Mouse (Mus musculus) adrenal gland, adult 10 weeks (tissue): ENCODE results near the gene Olfr1291-ps1. TPM values are rescaled to one million over a fixed set of nuclear protein-coding genes. Genes with fewer than 3 reads are reported as not detected.

Source experiments
- polyA plus RNA-seq: library from polyadenylated mRNA; stranded (reverse); fragments of 350-450 nt; fragmentation: Illumina TruSeq; extraction: RNeasy Lipid Tissue Mini Kit (QIAGEN cat#74804); gene quantifications from one replicate; pipeline ENCODE4 v1.2.3, GENCODE M21; 2014; ENCODE audit warnings: low read depth, low replicate concordance

The Olfr1291-ps1 gene
- not detected for polyA plus RNA-seq

DNA sequence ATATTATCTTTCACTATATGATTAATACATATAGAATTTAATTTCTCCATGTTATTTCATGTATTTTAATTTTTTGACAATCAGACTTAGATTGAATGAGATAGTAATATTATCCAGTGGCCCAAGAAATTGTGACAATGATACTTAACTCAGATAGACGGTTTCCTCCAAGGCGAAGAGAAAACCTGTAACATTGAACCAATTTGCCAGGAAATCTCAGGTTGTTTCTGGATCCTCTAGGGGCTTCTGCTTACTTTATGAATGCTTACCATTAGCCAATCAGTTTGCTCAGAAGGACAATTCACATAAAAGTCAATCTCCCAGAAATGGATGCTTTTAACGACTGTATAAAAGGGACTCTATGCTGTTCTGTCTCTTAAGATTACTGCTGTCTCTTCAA, at the start of gene Olfr1291-ps1:
Gene Olfr1291-ps1, plus strand, starts transcription at position 301 of the 400 bp plus-strand sequence.

DNA sequence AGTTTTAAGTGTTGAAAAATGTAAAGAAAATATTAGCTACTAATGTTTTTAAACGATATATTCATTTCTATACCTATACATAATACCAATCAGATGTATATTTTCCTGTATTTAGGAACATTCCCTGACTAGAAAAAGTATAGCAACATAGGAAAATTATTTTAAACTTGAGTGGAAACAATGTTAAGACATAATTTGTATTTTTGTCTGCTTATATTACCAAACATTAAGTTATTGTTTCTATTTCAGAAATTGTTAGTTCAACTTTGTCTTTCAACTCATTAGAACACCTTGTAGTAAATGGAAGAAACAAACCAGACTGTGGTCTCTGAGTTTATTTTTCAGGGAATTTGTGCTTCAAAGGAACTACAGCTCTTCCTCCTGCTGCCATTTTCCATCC, 48.1 kb upstream of the Olfr1291-ps1 start, which contains the start of gene Olfr1287:
Gene Olfr1287, plus strand, starts transcription at position 301 of the 400 bp plus-strand sequence.

DNA sequence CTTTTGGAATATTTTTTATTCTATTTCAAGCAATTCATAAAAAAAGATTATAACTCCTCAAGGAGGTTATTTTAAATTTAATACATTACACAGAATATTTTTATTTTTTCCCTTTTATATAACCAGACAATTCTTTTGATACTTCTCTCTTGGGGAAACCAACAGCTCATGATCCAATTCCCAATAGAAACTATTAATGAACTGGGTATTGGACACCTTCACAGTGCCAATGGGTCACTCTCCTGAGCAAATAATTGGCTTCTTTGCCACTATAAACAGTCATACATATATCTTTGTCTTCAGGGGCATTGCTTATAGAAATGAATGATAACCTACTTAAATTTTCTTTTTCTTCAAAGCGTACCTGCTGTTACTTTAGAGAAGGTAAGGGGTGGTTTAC, 23.2 kb upstream of the Olfr1291-ps1 start, which contains the start of gene Olfr1288:
Gene Olfr1288, plus strand, starts transcription at position 301 of the 400 bp plus-strand sequence.

DNA sequence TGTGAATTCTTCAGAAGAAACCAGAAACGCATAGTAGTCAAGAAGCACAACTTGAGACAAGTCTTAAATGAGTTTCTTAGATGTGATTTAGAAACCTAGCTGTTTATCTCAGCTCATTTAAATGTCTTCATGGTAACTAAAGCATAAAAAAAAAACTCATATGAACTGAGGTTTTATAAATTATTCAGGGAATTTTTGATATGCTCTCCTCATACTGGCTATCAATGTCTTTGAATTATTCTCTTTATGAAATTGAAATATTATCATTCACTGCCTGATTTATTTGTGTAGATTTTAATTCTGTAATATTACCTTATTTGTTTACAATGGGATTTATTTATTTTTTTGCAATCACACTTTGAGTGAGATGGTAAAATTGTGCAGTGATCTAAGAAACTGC, 16.5 kb upstream of the Olfr1291-ps1 start, which contains the start of gene Olfr1289:
Gene Olfr1289, plus strand, starts transcription at position 301 of the 400 bp plus-strand sequence.

DNA sequence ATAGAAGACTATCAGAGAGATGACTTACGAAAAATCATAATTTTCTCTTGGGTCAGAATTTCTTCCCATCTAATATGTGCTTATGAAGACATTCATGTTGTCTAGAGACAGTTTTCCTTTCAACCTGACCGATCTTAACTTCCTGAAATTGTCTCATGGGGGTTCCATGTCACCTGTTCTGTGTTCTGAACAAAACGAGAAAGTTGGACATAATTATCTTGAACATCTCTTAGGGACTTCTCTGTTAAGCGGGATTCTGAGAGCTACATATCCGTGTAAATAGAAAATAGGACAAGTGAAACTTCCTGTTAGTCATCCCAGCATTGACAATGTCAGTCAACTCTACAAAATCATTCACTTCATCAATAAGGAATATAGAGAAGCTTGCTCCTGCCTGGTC, 3.3 kb upstream of the Olfr1291-ps1 start, which contains the start of gene Olfr1290:
Gene Olfr1290, minus strand, starts transcription at position 101 of the 400 bp plus-strand sequence.

DNA sequence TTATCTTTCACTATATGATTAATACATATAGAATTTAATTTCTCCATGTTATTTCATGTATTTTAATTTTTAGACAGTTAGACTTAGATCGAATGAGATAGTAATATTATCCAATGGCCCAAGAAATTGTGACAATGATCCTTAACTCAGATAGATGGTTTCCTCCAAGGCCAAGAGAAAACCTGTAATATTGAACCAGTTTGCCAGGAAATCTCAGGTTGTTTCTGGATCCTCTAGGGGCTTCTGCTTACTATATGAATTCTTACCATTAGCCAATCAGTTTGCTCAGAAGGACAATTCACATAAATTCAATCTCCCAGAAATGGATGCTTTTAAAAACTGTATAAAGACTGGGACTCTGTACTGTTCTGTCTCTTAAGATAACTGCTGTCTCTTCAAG, 27.9 kb downstream of the Olfr1291-ps1 start, which contains the start of gene Olfr1293-ps:
Gene Olfr1293-ps, plus strand, starts transcription at position 301 of the 400 bp plus-strand sequence.

DNA sequence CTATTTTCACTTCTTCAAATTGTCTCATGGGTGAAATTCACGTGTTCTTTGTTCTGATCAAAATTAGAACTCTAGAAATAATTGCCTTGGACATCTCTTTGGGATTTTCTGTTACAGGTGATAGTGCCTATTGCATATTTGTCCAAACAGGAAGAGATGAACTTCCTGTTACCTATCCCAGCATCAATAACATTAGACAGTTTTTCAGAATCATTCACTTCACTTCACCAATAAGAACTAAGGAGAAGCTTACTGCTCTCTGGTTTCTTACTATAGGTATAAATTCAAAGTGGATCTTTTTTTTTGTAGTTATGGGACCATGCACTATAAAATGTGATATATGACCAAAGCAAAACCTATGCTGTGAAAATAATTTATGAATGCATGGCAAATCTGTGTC, 43.2 kb downstream of the Olfr1291-ps1 start, which contains the start of gene Olfr1294:
Gene Olfr1294, minus strand, starts transcription at position 101 of the 400 bp plus-strand sequence.

Other genes starting within 250 kb of the Olfr1291-ps1 start
- not detected for gene Olfr1276, start 242.7 kb upstream of the Olfr1291-ps1 start, polyA plus RNA-seq
- not detected for gene Olfr1277, start 223.1 kb upstream of the Olfr1291-ps1 start, polyA plus RNA-seq
- gene Olfr1278, start 207.0 kb upstream of the Olfr1291-ps1 start, polyA plus RNA-seq: not detected
- gene Olfr1279, start 196.5 kb upstream of the Olfr1291-ps1 start, polyA plus RNA-seq: not detected
- not detected for gene Olfr1280, start 183.2 kb upstream of the Olfr1291-ps1 start, polyA plus RNA-seq
- gene Olfr1281, start 170.7 kb upstream of the Olfr1291-ps1 start, polyA plus RNA-seq: not detected
- not detected for gene Olfr1282, start 161.1 kb upstream of the Olfr1291-ps1 start, polyA plus RNA-seq
- not detected for gene Olfr1283, start 130.4 kb upstream of the Olfr1291-ps1 start, polyA plus RNA-seq
- gene Olfr1284, start 121.7 kb upstream of the Olfr1291-ps1 start, polyA plus RNA-seq: not detected
- gene Olfr1286, start 74.1 kb upstream of the Olfr1291-ps1 start, polyA plus RNA-seq: not detected
- not detected for gene Olfr1287, start 48.0 kb upstream of the Olfr1291-ps1 start, polyA plus RNA-seq
- gene Olfr1288, start 23.1 kb upstream of the Olfr1291-ps1 start, polyA plus RNA-seq: not detected
- not detected for gene Olfr1289, start 16.4 kb upstream of the Olfr1291-ps1 start, polyA plus RNA-seq
- not detected for gene Olfr1290, start 3.4 kb upstream of the Olfr1291-ps1 start, polyA plus RNA-seq
- gene Olfr1293-ps, start 28.0 kb downstream of the Olfr1291-ps1 start, polyA plus RNA-seq: not detected
- gene Olfr1294, start 43.1 kb downstream of the Olfr1291-ps1 start, polyA plus RNA-seq: not detected
- not detected for gene Olfr1295, start 72.5 kb downstream of the Olfr1291-ps1 start, polyA plus RNA-seq
- gene Olfr1297, start 129.3 kb downstream of the Olfr1291-ps1 start, polyA plus RNA-seq: not detected
- gene Olfr1298, start 152.0 kb downstream of the Olfr1291-ps1 start, polyA plus RNA-seq: not detected
- gene Olfr1299, start 164.2 kb downstream of the Olfr1291-ps1 start, polyA plus RNA-seq: not detected